Mouse (Mus musculus) c-Kit-negative CD71-positive TER-119-positive erythroid progenitor cells, embryonic 14.5 days (primary cell): ENCODE data around the gene Ky.

ENCODE experiments used
- DNase-seq: peaks from one replicate; pipeline ENCODE4 v3.0.0-alpha.2; 2013; ENCODE audit warnings: low read depth, low spot score

Ky gene

GRCm38 (mm10) chr9:102502015-102502633 is 3.4 kb upstream of the Ky start:
- DNase-seq: no peak

GRCm38 (mm10) chr9:102504716-102505378 is 703 bp upstream of the Ky start:
- no peak for DNase-seq

GRCm38 (mm10) chr9:102508315-102508714 is 2.8 kb downstream of the Ky start:
- no peak for DNase-seq

GRCm38 (mm10) chr9:102511423-102511822 is 5.9 kb downstream of the Ky start:
- no peak for DNase-seq

- DNase-seq: no peak
Observed at GRCm38 (mm10) chr9:102513578-102513977, 8.0 kb downstream of the Ky start.

- DNase-seq: no peak
Observed at GRCm38 (mm10) chr9:102518443-102518842, 12.9 kb downstream of the Ky start.

- DNase-seq: no peak
Observed at GRCm38 (mm10) chr9:102521396-102521795, 15.8 kb downstream of the Ky start.

- no peak for DNase-seq
Observed at GRCm38 (mm10) chr9:102528106-102528505, 22.6 kb downstream of the Ky start.

- no peak for DNase-seq
Observed at GRCm38 (mm10) chr9:102528561-102528960, 23.0 kb downstream of the Ky start.

GRCm38 (mm10) chr9:102529008-102529407 is 23.5 kb downstream of the Ky start:
- DNase-seq: no peak

- DNase-seq: no peak
Observed at GRCm38 (mm10) chr9:102531051-102531892, 25.7 kb downstream of the Ky start.

- no peak for DNase-seq
Observed at GRCm38 (mm10) chr9:102536968-102537367, 31.4 kb downstream of the Ky start.

GRCm38 (mm10) chr9:102539699-102540098 is 34.1 kb downstream of the Ky start:
- DNase-seq: no peak

GRCm38 (mm10) chr9:102541666-102542065 is 36.1 kb downstream of the Ky start:
- DNase-seq: no peak

GRCm38 (mm10) chr9:102542540-102542939 is 37.0 kb downstream of the Ky start:
- DNase-seq: no peak

- DNase-seq: no peak
Observed at GRCm38 (mm10) chr9:102543761-102544115, 38.2 kb downstream of the Ky start.

GRCm38 (mm10) chr9:102544116-102544772 is 38.7 kb downstream of the Ky start:
- no peak for DNase-seq

- DNase-seq: peak; percentile 39
Observed at GRCm38 (mm10) chr9:102544773-102545366, 39.3 kb downstream of the Ky start.

- no peak for DNase-seq
Observed at GRCm38 (mm10) chr9:102545406-102546255, 40.1 kb downstream of the Ky start.

GRCm38 (mm10) chr9:102546256-102547027 is 40.9 kb downstream of the Ky start:
- no peak for DNase-seq
